Mouse (Mus musculus): ENCODE results near the gene Trmt112.
A peak's percentile ranks its signal among the peaks of the same experiment; 100 is the strongest.

- TF ChIP-seq POLR2A (IDR thresholded peaks at IDR 0.05; ENCODE audit: control insufficient read depth, extremely low read depth, insufficient read depth, low read length, poor library complexity), result no peak; the same call in 1 of the 2 replicates
- TF ChIP-seq CTCF (IDR thresholded peaks at IDR 0.05; ENCODE audit: borderline replicate concordance, control insufficient read depth, extremely low read depth, insufficient read depth, low read length, poor library complexity), result peak; percentile 34; the same call in 1 of the 2 replicates
Measured at GRCm38 (mm10) chr19:6941372-6942248, 32.1 kb downstream of the Trmt112 start, which contains the start of gene Bad.

Measured in thymus, adult 2 months (tissue).